Mouse (Mus musculus) megakaryocyte-erythroid progenitor cell, adult 5 weeks (primary cell): ENCODE results near the gene Prkci. TPM values are rescaled to one million over a fixed set of nuclear protein-coding genes. Genes with fewer than 3 reads are reported as not detected.

Experiments
- polyA plus RNA-seq: library from polyadenylated mRNA; stranded (reverse); fragments of >175 nt; gene quantifications from 2 replicates; pipeline ENCODE4 v1.2.3, GENCODE M21; 2012

Prkci gene
- polyA plus RNA-seq: 2.8 and 3.2 TPM in 2 replicates

DNA sequence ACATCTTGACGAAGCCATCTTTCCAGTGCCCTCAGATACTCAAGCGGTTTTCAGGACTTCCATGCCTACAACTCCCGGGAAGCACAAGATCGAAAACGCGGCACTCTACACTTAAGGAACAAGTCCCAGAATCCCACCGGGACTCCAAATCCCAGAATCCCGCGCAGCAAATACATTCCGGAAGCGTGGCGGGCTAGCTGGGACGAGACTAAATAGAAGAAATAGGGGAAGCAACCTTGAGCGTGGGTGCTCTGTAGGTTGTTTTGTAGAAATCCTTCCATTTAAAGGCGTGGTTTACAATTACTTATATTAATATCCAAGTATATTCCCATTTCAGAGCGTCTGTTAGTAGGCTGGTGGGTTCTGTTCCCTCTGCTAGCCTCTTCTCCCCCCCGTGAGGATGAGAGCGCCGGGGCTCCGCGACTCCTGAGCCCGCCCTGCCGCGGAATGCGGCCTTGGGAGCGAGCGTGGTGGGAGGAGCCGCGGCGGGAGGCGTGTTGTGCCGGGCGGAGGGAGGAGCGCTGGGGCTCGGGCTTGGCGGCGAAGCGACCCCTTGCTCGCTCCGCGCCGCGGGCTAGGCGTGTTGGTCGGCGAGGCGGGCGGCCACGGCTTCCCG, at the start of gene Prkci:
TSS of gene Prkci (plus strand) at position 465 of the 616 bp plus-strand sequence.

DNA sequence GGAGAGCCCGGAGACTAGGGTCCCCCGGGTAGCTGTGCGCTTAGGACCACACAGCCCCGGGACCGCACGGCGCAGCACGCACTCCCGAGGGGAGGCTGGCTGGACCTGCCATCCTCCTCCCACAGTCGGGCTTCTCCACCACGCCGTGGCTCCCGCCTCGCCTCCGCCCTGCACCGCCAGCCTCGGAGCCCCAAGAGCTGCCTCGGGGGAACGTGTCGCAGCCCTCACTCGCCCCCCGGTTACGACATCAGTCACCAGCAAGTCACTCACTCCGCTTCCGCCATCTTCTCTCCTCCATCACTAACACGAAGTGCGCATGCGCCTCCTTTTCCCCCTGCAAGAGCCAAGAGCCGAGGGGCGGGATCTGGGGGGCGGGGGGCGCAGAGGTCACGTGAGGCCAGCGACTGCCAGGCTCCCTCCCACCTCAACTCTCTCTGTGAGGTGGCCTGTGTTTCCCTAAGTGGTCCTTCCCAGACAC, 26.4 kb upstream of the Prkci start, which contains the start of gene Phc3:
TSS of gene Phc3 (minus strand) at position 312 of the 478 bp plus-strand sequence.

DNA sequence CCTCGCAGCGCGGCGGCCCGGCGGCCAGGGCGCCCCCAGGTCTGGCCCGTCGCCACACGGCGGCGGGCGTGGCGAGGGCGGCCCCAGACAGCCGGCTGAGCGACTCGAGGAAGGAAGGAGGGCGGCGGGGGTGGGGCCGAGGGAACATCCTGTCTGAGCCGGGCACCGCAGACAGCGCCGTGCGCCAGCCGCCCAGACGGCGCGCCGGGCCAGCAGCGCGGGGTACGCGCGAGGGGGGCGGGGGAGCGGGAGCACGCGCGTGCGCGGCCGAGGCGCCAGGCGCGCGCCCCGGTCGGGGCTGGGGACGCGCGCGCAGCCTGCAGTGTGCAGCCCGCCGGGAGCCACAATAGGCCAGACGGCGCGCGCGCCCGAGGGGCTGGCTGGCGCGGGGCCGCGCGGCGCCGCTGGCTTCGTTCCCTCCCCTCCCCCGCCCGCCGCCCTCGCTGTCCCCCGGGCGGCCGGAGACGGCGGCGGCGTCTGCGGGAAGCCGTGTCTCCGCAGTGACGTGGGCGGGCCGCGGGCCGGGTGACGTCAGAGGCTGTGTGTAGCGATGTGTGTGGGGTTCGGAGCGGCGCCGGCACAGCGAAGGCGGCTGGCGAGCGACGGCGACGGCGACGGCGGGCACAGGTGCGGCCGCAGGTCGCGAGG, 99.1 kb downstream of the Prkci start, which contains the start of gene Skil:
TSS of gene Skil (plus strand) at position 528 of the 648 bp plus-strand sequence.

Other genes with a start within 250 kb of the Prkci start
- not detected in 2 replicates for gene Samd7, start 249.5 kb upstream of the Prkci start, polyA plus RNA-seq
- gene Sec62, start 202.9 kb upstream of the Prkci start, polyA plus RNA-seq: 16.4 and 27.7 TPM in 2 replicates
- 1.6 and 3.7 TPM in 2 replicates for gene Gpr160, start 139.8 kb upstream of the Prkci start, polyA plus RNA-seq
- gene Phc3, start 26.3 kb upstream of the Prkci start, polyA plus RNA-seq: 3.0 and 3.3 TPM in 2 replicates
- 5.3 and 8.8 TPM in 2 replicates for gene Skil, start 99.3 kb downstream of the Prkci start, polyA plus RNA-seq
- gene Cldn11, start 154.2 kb downstream of the Prkci start, polyA plus RNA-seq: 0.04 TPM in 1 of 2 replicates, not detected in the other